Mouse (Mus musculus): ENCODE data around the gene Myadm.
A peak's percentile ranks its signal among the peaks of the same experiment; 100 is the strongest.
"Not testable (repeated sequence)": the region's sequence is repeated elsewhere in the genome, so short reads cannot be mapped to it uniquely, and the experiment has no call there.

The Myadm gene

DNA sequence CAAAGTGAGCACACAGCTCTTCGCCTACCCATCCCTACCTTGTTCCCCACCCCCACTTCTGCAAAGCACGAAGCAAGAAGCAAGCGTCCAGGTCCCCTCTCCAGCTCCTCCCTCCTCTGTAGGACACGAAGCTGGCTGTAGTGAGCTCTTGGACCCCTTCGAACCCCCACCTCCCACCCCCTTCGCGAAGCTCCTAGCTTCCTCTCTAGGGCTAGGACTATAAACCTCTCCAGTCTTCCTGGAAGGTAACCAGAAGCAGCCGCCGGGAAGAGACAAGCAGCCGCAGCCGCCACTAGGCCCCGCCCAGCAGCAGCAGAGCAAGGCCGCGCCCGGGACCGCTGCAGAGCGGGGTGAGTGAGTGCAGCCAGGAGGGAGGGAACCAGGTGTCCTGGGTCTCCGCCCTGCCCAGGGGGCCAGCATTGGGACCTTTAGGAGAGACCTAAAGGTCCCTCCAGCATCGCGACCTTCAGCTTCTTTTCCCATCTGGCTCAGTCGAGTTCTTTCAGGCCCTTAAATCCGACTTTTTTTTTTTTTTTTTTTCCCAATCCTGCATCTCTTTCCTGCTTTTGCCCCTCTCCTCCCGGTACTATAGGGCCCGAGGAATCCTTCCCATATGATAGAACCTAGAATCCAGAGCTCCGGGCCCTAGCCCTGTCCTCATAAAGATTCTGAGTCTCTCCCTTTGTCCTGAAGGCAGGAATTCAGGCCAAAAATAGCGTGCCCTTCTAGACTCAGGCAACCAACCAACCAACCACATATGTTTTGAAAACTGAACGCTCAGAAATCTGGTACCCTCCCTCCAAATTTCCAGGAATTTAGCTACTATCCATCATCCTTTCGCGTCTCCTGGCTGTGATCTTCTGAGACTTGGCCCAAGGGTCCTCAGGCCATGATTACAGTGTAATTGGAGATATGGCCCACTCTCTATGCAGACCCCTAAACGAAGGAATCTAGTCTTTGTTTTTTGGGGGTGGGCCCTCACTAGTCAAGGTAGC, at the start of gene Myadm, which contains the start of gene Prkcg:
Gene Myadm (plus strand): TSS at position 105 of the 995 bp plus-strand sequence.
Gene Prkcg (plus strand): TSS at position 204 of the 995 bp plus-strand sequence.
- peak; percentile 76 to 87 for DNase-seq

DNA sequence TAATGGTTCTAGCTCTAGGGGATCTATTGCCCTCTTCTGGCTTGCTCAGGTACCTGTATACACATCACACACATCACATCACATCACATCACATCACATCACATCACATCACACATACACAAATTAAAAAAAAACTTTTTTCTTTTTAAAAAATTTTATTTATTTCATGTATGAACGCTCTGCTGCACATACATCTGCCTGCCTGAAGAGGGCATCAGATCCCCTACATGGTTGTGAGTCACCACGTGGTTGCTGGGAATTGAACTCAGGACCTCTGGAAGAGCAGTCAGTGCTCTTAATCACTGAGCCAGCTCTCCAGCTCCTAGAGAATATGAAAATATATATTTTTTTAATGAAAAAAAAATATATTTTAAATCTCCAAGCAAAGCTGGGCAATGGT, 49.7 kb upstream of the Myadm start:
- DNase-seq = no peak

DNA sequence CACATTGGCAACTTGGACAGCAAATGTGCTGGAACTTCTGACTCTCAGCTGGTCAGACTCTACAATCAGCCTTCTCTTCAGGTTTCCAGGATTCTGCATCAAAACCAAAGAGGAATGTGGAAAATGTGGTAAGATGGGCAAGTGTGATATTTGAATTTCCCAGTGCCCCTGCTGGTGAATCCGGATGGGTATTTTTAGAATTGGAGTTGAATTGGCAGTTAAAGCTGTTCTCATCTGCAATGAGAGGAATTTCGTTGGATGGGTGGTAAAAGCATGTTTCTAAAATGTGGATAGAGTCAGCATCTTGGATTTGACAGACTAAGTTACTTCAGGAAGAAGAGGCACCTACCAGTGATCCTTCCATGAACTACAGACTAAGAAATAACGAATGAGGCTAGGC, 28.2 kb upstream of the Myadm start:
- no peak for DNase-seq

DNA sequence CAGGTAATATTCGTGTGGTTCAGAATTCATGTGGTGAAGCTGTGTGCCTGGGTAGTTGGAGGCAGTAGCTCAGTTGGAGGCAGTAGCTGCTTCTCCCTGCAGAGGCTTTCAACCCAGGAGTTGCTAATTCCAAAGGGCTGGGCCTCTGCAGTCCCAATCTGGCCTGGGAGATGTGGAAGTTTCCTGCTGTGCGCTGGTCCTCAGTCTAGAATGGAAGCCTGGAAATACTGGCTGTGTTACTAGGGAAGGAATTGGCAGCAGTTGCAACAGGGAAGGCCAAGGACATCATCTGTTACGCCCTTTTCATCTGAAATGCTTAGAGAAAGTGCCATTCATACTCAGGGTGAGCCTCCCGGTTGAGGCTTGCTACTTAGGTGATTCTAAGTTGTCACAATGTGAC, 27.4 kb upstream of the Myadm start:
- DNase-seq = no peak

DNA sequence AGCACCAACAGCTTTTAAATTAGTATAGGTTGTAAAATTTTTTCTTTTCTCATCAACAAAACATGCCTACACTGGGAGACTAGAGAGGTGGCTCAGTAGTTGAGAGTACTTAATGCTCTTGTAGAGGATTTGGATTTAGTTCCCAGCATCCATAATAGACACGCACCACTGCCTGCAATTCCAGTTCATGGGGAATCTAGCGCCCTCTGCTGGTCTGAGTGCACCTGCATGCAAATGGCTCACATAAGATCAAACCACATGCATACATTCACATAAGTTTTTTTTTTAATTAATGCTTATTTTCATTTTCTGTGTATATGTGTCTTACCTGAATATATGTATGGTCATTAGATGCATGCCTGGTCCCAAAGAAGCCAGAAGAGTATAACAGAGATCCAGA, 26.1 kb upstream of the Myadm start:
- DNase-seq = peak; percentile 26 to 72

DNA sequence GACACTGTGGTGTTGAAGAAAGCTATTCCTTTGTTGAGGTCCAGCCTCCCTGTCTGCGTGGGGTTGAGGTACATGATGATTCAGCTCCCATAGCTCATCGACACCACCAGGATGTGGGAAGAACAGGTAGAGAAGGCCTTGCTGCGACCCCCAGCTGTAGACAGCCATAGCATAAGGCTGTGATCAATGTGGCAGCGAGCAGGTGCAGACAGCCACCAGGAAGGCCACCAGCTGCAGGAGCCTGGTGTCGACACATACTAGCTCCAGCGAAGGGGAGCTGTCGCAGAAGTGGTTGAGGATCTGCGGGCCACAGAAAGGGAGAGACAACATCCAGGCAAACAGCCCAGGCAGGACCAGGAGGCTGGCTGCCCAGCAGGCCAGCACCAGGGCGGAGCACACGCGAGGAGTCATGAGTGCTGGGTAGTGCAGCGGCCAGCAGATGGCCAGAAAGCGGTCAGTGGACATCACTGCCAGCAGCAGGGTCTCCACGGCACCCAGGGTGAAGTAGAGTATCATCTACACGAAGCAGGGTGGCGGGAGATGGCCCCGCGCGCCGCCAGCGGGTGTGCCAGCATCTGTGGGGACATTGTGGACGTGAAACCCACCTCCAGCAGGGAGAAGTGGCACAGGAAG, 24.4 kb upstream of the Myadm start:
- DNase-seq = no peak

DNA sequence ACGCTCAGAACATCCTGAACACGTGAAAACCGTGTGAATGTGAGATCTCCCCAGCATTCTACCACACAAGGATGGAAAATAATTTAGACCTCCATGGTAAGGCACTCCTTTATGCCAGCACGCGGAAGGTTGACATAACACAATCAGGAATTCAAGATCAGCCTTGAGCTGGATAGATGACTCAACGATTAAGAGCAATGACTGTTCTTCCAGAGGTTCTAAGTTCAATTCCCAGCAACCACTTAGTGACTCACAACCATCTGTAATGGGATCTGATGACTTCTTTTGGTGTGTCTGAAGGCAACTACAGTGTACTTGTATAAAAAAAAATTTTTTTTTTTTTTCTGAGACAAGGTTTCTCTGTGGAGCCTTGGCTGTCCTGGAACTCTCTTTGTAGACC, 23.6 kb upstream of the Myadm start:
- DNase-seq = no peak

DNA sequence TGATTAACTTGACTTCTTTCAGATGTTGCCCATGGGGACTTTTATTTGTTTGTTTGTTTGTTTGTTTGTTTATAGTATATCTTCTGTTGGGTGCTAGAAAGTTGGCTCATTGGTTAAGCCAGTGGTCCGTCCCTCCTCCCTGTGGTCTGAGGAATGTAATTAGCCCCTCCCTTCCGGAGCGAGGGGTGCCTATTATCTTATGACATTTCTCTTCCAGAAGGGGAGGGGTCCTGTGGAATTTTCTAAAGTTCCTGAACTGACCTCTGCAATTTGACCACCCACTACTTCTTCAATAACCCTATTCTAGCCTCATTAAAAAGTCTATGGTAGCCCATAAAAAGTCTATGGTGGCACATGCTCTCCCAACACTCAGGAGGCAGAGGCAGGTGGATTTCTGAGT, 21.6 kb upstream of the Myadm start:
- no peak for DNase-seq

DNA sequence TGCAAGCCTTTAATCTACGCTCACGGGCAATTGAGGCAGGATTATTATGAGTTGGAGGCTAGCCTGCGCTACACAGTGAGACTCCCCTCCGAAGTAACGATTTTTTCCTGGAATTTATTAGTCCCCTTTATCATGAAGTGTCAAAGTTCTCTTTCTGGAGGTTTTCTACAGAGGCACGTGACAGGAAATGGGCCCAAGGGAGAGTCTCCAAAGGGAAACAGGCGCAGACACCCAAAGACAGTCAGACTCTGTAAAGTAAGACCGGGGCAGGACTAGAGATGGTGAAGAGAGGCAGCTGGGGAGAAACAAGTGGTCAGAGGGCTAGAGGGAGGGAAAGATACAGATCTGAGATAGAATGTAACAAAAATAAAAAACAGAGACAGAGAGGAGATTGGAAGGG, 21.0 kb upstream of the Myadm start:
- no peak for DNase-seq

DNA sequence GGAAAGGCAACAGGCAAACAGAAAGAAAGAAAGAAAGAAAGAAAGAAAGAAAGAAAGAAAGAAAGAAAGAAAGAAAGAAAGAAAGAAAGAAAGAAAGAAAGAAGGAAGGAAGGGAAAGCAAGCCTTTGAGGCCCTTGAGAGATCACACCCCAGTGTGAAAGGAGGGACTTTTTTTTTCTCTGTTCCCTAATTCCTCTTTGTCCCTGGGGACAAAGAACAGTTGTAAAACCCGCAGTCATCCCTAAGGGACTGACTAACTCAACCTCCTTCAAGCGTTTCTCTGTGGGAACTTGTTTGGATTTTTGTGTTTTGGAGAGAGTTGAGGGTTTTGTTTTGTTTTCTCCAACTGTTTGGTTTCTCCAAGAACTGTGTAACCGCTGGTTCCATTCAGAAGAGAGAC, 20.6 kb upstream of the Myadm start:
- no peak for DNase-seq

DNA sequence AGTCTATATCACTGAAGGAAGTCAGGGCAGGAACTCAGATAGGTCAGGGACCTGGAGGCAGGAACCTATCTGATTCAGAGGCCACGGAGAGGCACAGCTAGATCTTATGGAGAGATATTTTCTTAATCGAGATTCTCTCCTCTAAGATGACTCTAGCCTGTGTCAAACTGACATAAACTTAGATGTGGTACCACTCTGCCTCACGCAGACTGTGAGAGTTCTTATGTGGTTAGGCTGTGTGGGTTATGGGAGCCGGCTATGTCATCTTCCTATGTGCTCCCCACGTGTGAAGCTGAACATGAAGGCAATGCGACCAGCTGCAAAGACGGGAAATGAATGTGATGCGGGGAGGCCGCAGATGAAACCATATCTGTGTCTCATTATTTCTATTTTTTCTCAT, 16.7 kb upstream of the Myadm start:
- DNase-seq = no peak

DNA sequence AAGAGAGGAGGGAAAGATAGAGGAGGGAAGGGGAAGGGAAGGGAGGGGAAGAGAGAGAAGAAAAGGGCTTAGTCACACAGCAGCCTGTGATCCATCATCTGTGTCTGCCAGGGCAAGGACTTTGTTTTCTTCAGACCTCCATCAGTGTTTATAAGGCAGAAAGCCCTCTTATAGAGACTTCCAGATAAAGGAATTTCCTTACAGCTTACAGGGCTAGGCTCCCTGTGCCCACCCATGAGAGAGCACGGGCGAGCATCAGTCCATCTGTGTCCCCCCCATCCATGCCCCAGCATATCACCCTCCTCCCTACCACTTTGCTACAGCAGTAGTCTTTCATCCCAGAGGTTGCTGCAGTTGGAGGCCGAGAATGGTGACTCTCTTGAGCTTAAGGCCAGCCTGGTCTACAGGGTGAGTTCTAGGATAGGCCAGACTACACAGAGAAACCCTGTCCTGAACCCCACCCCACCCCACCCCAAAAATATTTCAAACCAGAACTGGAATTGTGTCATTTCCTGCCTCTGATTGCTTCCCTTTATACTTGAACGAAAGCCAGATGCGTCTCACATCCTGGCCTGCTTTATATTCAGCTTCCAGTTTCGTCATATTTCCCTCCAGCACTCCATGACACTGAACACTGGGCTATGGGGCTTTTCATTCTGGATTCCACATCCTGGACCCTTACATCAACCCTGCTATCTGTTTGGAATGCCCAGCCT, 13.3 kb upstream of the Myadm start:
- DNase-seq = peak in 1 of 2 experiments; percentile 49

DNA sequence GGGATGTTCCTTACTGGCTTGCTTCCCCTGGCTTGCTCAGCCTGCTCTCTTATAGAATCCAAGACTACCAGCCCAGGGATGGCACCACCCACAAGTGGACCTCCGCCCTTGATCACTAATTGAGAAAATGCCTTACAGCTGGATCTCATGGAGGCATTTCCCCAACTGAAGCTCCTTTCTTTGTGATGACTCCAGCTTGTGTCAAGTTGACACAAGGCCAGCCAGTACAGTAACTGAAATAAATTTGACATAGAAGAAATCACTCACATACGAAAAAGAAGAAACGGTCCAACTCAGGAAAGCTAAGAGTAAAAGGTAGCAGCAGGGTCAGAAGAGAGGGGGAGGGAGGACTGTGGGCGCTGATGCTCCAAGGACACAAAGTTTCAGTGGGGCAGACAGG, 12.1 kb upstream of the Myadm start:
- not testable (repeated sequence) for DNase-seq

DNA sequence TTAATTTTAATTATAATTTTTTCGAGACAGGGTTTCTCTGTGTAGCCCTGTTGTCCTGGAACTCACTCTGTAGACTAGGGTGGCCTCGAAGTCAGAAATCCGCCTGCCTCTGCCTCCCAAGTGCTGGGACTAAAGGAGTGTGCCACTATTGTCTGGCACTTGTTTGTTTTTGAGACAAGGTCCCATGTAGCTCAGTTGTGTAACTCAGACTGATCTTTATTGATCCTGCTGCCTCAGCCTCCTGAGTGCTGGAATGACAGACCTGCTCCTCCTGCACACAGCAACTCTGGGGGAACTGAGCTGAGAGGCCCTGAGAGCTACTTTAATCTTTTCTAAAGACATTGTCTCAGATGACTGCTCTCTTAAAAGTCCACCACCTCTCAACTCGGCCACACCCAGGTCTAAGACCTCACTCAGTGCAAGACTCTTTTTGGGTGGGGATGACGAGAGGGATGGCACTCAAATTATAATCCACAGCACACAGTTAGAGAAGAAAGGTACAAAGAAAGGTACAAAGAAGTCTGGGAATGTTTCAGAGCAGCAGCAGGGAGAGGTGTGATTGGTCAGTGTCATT, 8.7 kb upstream of the Myadm start:
- no peak for DNase-seq

DNA sequence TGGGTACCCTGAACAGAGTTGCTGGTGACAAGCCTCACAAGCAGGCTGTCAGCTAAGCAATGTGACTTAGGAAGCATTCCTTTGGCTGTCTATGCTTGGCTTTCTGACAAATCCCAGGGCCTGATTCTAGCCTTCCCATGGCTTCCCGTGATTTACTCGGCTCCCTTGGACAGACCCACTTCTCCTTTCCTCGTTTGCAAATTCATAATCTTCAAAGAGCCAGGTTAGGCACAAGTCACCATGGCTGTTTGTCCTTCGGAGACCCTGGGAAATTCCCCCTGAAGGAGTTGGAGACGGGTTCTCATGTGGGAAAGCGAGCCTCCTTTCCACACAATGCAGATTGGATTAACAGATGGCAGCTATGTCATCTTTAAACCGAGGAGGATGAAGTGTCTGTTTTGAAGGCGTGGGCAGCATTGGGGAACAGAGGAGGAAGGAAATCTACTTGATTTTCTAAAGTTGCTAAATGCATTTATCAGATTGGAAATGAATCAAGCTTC, 8.2 kb upstream of the Myadm start:
- peak in 1 of 2 experiments; percentile 30 for DNase-seq

DNA sequence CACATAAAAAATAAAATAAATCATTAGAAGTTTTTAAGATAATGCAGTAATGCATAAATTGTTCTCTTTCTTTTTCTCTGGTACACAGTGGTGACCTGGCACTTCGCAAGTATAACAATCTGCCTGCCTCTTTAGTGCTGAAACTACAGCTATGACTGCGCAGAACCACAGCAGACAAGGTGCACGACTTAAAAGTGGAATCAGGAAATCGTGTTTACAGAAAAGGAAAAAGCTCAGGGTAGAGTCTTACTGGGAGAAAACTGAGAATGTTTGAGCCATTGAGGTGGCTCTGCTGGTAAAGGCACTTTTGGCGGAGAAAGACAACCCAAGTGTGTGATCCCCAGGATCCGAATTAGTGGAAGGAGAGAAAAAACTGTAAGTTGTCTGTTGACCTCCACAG, 7.1 kb upstream of the Myadm start:
- DNase-seq = no peak

DNA sequence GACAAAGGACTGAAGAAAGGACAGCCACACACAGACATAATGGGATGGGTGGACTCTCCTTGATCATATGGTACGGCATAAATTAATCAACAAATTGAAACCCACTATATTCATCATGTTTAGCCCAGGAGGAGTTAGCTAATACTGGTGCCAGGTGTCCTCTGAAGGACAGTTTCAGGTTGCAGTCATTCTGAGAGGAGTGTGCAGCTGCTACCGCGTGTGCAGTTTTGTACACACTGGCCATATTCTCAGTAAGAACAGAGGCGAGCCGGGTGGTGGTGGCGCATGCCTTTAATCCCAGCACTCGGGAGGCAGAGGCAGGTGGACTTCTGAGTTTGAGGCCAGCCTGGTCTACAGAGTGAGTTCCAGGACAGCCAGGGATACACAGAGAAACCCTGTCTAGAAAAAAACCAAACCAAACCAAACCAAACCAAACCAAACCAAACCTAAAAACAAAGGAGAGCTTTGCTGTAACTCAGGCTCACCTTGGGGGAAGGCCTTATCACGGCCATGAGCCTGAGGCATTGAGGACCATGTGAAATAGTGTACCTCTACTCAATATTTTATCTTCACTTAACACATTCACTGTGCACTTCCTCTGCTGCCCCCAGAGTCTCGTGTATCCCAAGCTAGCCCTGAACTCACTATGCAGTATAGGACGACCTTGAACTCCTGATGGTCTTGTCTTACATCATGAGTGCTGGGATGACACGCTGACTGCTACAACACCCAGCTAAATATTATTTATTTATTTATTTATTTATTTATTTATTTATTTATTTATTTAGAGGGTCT, 5.6 kb upstream of the Myadm start:
- no peak for DNase-seq

DNA sequence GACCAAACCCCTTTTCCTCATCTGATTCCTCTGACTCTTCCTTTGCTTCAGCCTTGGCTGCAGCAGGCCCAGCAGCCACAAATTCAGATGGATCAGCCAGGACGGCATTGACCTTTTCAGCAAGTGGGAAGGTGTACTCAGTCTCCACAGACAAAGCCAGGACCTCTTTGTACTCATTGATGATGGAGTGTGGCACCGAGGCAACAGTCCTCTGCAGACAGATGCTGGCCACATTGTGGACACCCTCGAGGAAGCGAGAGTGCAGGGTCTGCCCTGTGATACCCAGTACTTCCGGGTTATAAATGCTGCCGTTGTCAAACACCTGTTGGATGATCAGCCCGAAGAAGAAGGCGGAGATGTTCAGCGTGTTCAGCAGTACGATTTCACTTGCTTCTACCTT, 4.3 kb upstream of the Myadm start:
- no peak for DNase-seq

DNA sequence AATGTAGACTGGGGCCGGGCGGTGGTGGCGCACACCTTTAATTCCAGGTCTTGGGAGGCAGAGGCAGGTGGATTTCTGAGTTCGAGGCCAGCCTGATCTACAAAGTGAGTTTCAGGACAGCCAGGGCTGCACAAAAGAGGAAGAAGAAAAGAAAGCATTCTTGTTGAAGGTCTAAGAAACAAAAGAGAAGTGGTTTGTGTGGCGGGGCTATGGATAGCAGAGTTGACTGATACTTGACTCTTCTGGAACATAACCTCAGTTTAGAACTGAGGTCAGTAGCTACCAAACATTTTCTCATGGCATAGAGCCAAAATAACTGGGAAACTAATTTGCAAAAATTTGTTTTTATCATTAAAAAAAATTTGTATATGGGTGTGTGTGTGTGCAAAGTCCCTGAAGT, 2.8 kb upstream of the Myadm start:
- DNase-seq = no peak

DNA sequence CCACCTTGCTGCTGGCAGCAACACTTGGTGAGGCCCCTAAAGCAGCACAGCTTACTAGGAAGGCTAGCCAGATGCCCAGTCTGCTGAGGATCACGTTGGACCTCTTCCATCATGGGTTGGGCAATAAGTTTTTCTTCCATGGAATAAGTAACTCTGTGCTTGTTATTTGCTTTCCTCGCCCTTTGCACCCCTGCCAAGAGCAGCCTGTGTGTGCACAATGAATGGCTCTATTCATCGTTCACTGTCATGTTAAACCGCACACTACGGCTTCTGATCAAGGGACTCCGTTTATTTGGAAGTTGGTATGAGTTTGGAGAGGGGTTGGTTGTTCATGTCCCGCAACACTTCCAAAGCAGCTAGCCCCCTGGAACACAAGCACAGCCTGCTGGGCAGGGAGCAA, 1.7 kb upstream of the Myadm start:
- DNase-seq = peak in 1 of 2 experiments; percentile 27

DNA sequence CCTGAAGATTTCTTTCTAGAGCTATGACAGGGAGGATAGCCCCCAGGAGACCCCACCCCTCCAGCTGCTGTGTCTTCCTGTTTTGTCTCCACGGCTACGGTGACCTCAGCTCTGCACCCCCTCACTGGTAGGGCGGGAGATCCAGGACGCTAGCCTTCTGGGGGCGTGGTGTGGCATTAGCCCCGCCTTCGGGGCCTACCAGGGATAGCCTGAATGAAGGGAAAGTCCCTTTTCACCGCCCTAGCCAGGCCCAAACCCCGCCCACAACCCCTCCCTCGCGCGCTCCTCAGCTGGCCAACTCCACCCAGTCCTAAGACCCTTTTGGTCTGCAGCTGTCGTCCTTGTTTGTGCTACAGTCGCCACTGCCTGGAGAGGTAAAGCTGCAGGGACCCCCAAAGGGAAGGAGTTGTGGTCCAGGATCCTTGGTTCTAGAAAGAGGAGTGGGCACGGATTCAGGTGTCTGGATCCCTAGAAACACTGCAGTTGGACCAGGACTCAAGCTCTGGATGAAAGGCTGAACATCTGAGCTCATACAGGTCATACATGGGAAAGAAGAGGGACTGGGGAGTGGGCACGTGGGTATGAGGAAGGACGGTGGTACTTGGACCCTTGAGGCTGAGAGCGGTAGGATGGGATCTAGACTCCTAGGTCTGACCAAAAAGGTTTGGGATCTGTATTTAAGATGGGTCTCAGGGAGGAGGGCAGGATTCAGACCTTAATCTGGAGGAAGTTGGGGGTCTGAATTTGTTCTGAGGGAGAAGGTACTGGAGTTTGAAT, 1.6 kb downstream of the Myadm start:
- DNase-seq = peak; percentile 95 to 97
